In genomic region chr6:117279786-117280411, GRCm38 (mm10) we compare ENCODE assay signal across 12 mouse cellular contexts.
DNase-seq lines count a peak whose midpoint lies in the region; ATAC-seq lines count a peak whose summit lies in the region.
"Had no signal": no experiment of that assay in that cellular context is flagged by ENCODE, and none has a peak within 500 bp of the region (broad histone marks: within the 10 kb centered on the region; RNA-seq: fewer than 3 reads in every experiment).

No protein-coding gene starts in this region.

- H3K4me1 ChIP-seq in heart, embryonic 14.5 days (ENCODE audit: control insufficient read depth in 2 of 2, insufficient read depth in 2 of 2, low read length in 2 of 2) = peaks cover 25 to 32% of the 10 kb centered on the region in 2 experiments
- peaks cover 11% of the 10 kb centered on the region for H3K4me1 ChIP-seq in forebrain, embryonic 13.5 days
- no peaks in the 10 kb centered on the region for H3K4me1 ChIP-seq in midbrain, embryonic 11.5 days (ENCODE audit: control insufficient read depth, insufficient read depth, low read length)
- H3K4me1 ChIP-seq: megakaryocyte, embryonic 14.5 days had no signal

- no peaks in the 10 kb centered on the region for H3K36me3 ChIP-seq in heart, embryonic 14.5 days (ENCODE audit: control insufficient read depth, insufficient read depth, low read length)
- H3K36me3 ChIP-seq in forebrain, embryonic 13.5 days (ENCODE audit: poor library complexity, severe bottlenecking) = no peaks in the 10 kb centered on the region
- no peaks in the 10 kb centered on the region for H3K36me3 ChIP-seq in midbrain, embryonic 11.5 days (ENCODE audit: control insufficient read depth, insufficient read depth, low read length)

- peak overlapping the region; percentile 38 for H3K4me2 ChIP-seq in heart, embryonic 14.5 days (ENCODE audit: low read length)
- H3K4me2 ChIP-seq in forebrain, embryonic 13.5 days = no peak overlapping the region
- H3K4me2 ChIP-seq in midbrain, embryonic 11.5 days = no peak overlapping the region

- no peak for DNase-seq in heart, postnatal 14 days
- DNase-seq in cerebellum, postnatal 25 days = peak; percentile 40 to 46
- peak; percentile 83 for DNase-seq in midbrain, embryonic 11.5 days (ENCODE audit: low spot score, missing footprints)
- no peak for DNase-seq in spleen, postnatal 36 days (ENCODE audit: low spot score in 2 of 2)
- no peak for DNase-seq in testis, postnatal 10 days (ENCODE audit: low spot score)
- DNase-seq in gastrocnemius, adult 18-20 months (ENCODE audit: low spot score) = no peak
- DNase-seq: adrenal gland, postnatal 14 days; kidney, adult 18-20 months had no signal

- intact Hi-C loops in heart, postnatal 14 days (cut with DNase I) = no loop called here

- 23% methylated on average over 14 of the region's 14 CpGs for WGBS in heart, embryonic 14.5 days
- WGBS in forebrain, embryonic 13.5 days = 50% methylated on average over 14 of the region's 14 CpGs
- 70% methylated on average over 14 of the region's 14 CpGs for WGBS in midbrain, embryonic 11.5 days

- peak overlapping the region; percentile 43 to 68; a peak in 3 of 4 replicates for H3K27ac ChIP-seq in heart, embryonic 14.5 days (replicated peaks in 1 of 2; ENCODE audit: control insufficient read depth in 1 of 2, insufficient read depth in 1 of 2, low read depth in 2 of 2, low read length in 2 of 2)
- H3K27ac ChIP-seq in forebrain, embryonic 13.5 days = no peak overlapping the region
- no peak overlapping the region for H3K27ac ChIP-seq in midbrain, embryonic 11.5 days (ENCODE audit: low read depth, low read length)

- H3K27me3 ChIP-seq in heart, embryonic 14.5 days (ENCODE audit: control insufficient read depth, insufficient read depth, low read length) = no peaks in the 10 kb centered on the region
- no peaks in the 10 kb centered on the region for H3K27me3 ChIP-seq in forebrain, embryonic 13.5 days
- H3K27me3 ChIP-seq in midbrain, embryonic 11.5 days (ENCODE audit: control insufficient read depth, insufficient read depth, low read length) = no peaks in the 10 kb centered on the region
- H3K27me3 ChIP-seq: megakaryocyte, embryonic 14.5 days had no signal

- peak; percentile 62 for ATAC-seq in heart, embryonic 14.5 days (ENCODE audit: insufficient number of reproducible peaks, insufficient read depth, low FRiP score, low read depth)
- ATAC-seq in forebrain, embryonic 13.5 days = peak; percentile 69
- ATAC-seq in midbrain, embryonic 11.5 days (ENCODE audit: low FRiP score) = peak; percentile 54; the same call in 1 of the 2 replicates

- no peaks in the 10 kb centered on the region for H3K9me3 ChIP-seq in heart, embryonic 14.5 days (ENCODE audit: control insufficient read depth, low read length)
- H3K9me3 ChIP-seq in forebrain, embryonic 13.5 days (replicated peaks) = no peaks in the 10 kb centered on the region
- H3K9me3 ChIP-seq in midbrain, embryonic 11.5 days (ENCODE audit: control insufficient read depth, low read length) = no peaks in the 10 kb centered on the region

- H3K4me3 ChIP-seq in heart, embryonic 14.5 days (ENCODE audit: control insufficient read depth in 1 of 2, insufficient read depth in 1 of 2, low read depth in 1 of 2, low read length in 2 of 2) = no peak overlapping the region
- no peak overlapping the region for H3K4me3 ChIP-seq in forebrain, embryonic 13.5 days
- H3K4me3 ChIP-seq in midbrain, embryonic 11.5 days (ENCODE audit: low read depth, low read length) = no peak overlapping the region
- H3K4me3 ChIP-seq: erythroblast, embryonic 14.5 days; megakaryocyte, embryonic 14.5 days had no signal

- H3K9ac ChIP-seq in heart, embryonic 14.5 days (ENCODE audit: low read length) = peak overlapping the region; percentile 35; the same call in 1 of the 2 replicates
- H3K9ac ChIP-seq in forebrain, embryonic 13.5 days = no peak overlapping the region
- H3K9ac ChIP-seq in midbrain, embryonic 11.5 days (ENCODE audit: low read length) = no peak overlapping the region

Comparison
In these comparisons a context has a peak if more than half of its experiments do, and no peak if none do; other contexts are left out.
1. H3K27ac ChIP-seq: peak in heart, embryonic 14.5 days (2 of 2); none in forebrain, embryonic 13.5 days (single experiment) and midbrain, embryonic 11.5 days (single experiment).
2. DNase-seq: peak in cerebellum, postnatal 25 days (2 of 2) and midbrain, embryonic 11.5 days (single experiment); none in heart, postnatal 14 days (0 of 2), spleen, postnatal 36 days (0 of 2), testis, postnatal 10 days (single experiment) and gastrocnemius, adult 18-20 months (single experiment).
3. Peak in every context shown above with its lines, with median percentiles within 50 percentile points of each other: ATAC-seq.